Mouse (Mus musculus): Measurements from ENCODE around the gene Cdk17.

The Cdk17 gene

DNA sequence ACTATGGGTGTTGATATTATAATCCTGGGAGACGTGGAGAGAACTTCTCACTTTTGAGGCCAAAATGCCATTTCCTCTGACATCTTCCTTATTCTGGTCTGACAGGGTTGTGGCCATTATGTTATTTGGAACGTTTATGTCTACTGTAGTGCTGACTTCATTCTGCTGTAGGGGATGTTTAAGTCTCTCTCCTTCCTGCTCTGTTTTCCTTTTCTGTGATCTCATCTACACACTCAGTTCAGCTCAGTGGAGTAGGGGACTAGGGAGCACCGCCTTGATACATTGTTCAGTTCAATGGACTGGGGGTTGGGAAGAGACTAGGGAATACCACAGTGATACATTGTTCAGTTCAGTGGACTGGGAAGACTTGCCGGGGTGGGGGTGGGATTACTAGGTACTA is 7.4 kb downstream of the Cdk17 start:
- no peak for DNase-seq (ENCODE audit: low read depth, low spot score)

DNA sequence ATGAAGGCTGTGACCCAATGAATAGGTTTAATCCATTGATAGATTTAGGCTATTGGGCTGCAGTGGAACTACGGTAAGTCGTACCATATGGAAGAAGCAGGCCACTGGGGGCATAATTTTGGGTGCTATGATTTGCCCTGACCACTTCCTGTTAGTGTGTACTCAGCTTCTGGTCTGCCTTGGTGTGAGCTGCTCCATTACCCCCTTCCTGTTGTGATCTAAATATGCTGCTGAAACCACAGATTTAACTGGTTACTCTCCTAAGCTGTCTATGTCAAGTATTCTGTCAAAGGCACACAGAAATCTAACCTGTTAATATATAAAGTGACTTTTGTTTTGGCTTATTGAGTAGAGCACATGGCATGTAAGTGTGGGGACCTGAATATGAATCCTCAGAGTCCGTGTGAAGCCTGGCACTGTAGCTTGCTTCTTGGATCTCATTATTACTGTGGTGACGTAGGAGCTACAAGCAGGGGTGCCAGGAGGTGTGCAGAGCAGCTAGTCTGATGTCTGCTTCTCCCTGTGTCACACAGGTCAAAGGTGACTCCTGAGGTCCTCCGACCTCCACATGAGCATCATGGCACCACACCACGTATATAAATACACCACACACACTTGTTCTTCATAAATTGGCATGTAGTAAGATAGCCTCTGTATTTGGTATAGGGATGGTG is 10.6 kb downstream of the Cdk17 start:
- DNase-seq (ENCODE audit: low read depth, low spot score), result peak; percentile 20

DNA sequence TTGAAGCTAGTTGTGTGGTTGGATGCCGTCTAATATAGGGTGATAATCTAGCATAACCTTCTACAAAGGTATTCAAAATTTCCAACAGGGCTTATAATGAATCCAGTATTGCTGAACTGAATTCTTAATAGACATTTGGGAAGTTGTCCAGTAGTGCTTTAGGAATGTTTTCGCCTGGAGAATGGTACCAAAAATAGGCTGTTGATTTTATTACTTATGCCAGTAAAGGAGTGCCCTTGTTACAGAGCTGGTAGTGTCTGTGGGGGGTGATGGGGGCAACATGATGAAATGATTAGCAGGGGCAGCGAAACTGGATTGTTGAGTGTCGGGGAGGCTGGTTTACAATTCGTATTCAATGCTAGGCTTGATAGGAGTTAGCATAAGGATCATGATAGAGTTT is 16.8 kb downstream of the Cdk17 start:
- no peak for DNase-seq (ENCODE audit: low read depth, low spot score)

DNA sequence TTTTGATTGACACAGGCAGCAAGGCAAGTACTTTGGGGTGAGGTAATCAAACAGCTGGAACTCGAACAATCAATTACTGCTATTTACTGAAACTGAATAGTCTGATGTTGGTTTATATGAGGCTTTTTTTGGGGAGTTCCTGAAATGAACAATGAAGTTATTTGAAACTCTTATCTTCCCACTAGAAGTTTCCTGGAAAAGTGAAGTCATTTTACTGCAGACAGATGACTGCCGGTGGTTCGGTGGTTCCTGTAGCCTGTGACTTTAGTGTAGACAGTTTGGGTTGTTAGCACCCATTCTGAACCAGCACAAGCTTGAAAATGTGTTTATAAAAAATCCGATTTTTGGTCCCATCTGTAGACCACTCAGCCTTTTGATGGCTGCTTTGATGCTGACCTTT is 17.2 kb downstream of the Cdk17 start:
- DNase-seq (ENCODE audit: low read depth, low spot score), result no peak

DNA sequence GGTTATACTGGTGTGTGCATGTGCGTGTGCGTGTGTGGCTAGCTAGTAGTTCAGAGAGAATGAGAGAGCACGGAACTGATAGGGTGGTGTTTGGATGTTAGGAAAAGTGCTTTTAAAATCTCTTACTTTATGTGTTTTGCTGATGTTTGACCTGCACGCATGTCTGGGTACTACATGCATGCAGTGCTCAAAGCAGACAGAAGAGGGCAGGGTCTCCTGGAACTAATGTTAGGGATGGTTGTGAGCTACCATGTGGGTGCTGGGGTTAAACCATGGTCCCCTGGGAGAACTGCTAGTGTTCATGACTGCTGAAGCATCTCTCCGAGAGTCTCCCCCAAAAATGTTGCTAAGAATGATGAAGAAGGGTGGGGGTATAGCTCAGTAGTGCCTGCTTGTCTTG is 18.0 kb downstream of the Cdk17 start:
- DNase-seq (ENCODE audit: low read depth, low spot score), result no peak

DNA sequence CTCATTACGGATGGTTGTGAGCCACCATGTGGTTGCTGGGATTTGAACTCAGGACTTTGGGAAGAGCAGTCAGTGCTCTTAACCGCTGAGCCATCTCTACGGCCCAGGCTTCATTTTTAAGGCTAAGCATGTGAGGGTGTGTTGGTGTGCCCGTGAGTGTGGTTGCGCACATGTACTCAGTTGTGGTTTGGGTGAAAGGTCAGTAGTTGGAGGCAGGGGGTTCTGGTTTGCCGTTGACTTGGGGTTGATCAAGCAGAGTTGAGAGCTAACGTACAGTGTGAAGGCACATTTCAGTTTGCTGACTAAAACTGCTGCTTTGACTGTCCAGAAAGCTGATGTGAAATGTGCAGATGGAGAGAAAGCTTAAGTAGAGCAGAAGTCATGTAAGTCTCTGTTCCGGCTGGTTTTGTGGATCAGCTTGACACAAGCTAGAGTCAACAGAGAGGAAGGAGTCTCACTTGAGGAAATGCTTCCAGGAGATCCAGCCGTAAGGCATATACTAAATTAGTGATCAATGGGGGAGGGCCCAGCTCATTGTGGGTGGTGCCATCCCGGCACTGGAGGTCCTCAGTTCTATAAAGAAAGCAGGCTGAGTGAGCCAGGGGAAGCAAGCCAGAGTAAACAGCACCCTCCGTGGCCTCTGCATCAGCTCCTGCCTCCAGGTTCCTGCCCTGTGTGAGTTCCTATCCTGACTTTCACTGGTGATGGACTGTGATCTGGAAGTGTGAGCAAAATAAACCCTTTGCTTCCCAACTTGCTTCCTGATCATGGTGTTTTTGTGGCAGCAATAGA is 19.2 kb downstream of the Cdk17 start:
- no peak for DNase-seq (ENCODE audit: low read depth, low spot score)

DNA sequence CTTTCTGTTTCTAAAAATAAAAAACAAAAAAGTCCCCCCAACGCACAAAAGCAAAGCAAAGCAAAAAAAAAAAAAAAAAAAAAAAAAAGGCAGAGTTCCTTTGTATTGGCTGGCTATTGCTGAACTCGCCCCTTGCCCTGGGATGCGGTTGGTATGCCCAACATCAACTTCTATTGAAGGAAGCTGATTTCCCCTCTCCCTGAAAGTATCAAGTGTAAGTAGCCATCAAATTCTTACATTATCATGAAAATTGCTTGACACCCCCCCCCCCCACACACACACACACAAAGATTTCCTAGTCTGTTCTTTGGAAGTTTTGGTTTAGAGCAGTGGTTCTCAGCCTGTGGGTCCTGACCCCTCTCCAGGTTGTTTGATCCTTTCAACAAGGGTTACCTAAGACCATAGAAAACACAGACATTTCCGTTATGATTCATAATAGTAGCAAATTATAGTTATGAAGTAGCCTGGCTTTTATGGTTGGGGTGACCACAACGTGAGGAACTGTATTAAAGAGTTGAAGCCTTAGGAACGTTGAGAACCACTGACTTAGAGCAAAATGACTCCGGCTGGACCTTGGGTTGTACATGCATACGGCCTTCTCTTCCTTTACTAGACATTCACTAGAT is 23.8 kb downstream of the Cdk17 start:
- DNase-seq (ENCODE audit: low read depth, low spot score), result no peak

DNA sequence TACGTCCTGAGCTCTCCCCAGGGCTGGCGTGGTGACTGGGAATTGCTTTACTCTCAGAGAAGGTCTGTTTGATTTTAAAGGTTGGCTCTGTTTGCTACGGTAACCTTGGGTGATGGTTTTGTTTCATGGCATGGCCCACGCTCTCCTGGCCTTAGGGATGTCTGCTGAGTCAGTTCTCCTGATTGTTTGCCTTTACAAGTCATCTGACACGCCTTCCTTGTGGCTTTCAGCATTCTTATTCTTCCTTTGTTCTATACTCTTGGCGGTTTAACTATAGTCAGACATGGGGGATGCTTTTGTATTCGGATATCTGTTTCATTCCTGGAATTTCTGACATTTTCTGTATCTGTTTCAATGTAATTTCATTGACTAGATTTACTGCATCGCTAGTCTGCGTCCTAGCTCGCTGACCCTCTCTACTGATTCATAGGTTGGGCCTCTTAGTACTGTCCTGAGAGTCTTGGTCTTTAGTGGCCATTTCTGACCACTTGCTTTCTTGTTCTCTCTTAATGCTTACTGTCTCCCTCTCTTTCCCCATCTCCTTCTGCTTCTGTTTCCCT is 27.8 kb downstream of the Cdk17 start:
- DNase-seq (ENCODE audit: low read depth, low spot score), result no peak

DNA sequence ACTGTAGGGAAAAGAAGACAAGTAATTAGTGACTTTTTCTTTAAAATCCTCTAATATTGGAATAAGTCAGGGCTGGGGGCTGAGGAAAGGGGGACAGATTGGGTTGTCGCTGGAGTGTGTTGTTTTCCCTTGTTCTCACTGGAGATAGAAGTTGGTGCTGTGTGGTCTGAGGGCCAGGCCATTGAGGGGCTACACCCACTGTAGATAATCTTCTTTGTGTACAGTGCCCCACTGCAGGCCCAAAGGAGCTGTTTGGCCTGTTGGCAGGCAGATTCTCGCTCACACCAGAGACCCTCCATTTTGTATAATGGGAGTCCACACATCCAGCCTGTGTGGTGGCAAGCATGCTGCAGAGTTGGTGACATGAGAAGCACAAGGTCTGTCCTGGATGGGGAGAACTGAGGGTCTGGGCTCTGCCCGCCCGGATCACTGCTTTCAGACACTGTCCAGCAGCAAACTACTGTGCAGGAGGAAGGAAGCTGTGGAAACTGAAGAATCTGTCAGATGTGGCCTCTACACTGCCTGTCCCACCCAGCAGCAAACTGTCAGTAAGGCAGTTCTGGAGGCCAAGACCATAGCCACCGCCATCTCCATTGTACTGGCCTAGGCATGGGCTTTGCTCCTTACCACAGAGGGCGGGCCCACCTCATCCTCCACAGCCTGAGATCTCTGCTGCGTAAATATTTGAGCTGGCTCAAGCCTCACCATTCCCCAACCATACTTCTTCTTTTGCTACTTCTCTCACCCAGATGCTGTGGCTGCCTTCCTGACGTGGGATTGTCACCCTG is 30.0 kb downstream of the Cdk17 start:
- no peak for DNase-seq (ENCODE audit: low read depth, low spot score)

DNA sequence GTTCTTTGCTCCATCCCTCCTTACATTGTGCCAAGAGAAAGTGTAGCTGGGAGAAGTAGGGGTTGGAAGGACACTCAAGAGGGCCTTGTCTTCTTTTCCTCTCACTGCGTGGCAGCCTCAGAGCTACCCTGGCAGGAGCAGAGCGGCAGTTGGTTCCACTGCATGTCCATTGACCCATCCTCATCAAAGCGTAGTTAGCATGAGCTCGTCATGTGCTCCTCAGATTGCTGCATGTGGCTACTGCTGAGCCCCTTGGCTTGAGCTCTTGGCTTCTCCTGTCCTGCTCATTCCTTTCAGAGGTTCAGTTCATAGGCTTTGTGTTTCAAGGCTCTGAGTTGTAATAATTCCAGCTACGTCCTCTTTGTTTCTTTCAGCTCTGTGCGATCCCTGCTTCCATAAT is 36.4 kb downstream of the Cdk17 start:
- DNase-seq (ENCODE audit: low read depth, low spot score), result no peak

DNA sequence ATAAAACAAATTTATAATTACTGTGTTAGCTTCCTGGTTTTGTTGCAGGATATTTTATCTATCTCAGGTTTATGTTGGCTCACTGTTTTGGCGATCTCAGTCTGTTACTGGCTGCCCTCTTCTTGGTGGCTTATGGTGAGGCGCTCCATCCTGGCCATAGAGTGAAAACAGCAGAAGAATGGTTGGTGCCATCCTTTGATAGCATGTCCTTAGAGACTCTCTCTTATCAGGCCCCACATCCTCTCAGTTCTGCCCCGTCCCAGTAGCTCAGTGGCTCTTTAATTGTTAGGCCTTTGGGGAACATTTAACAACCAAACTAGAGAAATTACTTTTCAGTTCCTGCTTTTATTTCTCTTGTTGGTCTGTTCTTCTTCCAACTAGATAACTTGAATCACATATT is 38.3 kb downstream of the Cdk17 start:
- DNase-seq (ENCODE audit: low read depth, low spot score), result no peak

DNA sequence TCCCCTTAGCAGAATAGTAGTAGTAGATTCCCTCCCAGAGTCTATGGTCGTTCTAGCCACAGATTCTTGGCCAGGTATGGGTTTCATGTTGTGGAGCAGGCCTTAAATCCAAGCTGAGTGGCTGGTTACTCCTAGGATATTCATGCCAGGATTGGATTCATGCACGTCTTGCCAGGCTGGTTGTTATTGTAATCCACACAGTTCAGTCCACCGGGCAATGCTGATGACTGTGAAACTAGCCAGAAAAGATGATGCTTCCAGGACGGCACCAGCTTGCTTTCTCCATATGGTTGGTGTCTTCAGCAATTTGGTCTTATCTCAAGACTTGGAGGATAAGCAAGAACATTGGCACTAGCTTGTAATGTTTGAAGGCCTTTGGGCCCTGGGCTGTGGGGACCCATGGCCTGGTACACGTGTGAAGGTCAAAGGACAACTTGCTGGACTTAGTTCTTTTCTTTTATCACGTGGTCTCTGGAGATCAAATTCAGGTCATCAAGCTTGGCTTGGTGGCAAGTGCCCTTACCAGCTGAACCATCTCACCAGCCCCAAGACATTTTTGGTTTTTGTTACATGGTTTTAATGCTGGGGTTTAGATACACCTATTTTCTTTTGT is 41.3 kb downstream of the Cdk17 start:
- DNase-seq (ENCODE audit: low read depth, low spot score), result no peak

DNA sequence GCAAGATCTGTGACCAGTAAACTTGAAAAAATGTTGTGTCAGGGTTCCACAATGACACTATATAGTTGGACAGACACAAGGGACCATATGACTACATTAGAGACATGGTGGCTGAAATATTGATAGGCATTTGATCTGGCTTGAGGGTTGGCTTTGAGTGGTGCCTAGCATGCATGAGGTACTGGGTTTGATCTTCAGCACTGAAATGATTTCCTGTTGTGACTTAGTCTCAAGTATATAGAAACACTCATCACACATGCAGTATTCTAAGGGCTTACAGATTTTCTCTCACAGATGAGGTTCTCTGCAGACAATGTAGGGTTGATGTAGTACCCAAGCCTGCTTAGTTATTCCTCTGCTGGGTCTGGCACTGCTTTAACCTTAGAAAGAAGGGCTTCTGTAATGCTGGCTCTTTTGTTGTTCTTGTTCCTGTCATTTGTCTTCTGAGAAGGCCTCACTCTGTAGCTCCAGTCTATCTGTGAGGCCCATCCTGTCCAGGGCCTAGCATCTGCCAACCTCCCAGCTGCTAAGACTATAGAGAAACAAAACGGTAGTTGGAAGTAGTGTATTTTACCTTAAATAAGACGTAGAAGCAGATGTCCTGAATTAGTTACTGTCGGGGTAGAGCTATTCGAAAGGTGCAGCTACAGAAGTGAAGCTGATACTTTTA is 44.7 kb downstream of the Cdk17 start:
- no peak for DNase-seq (ENCODE audit: low read depth, low spot score)

DNA sequence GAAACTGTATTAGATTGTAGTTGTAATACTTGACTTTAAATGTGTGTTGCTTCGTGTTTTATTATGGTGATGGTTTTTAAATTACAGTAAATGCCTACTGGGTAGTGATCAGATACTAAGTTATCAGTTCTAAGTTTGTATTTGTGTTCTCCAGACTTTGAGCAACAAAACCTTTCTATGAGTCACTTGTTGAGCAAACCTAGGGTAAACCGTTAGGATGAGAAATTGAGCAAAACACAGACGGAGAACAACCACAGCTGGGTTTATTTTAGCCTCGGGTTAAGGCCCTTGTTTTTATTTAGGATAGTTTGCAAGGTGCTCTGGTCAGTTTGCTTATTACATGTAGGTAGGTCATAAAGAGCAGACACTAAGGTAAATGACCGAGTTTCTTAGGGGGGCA is 46.5 kb downstream of the Cdk17 start:
- DNase-seq (ENCODE audit: low read depth, low spot score), result no peak

DNA sequence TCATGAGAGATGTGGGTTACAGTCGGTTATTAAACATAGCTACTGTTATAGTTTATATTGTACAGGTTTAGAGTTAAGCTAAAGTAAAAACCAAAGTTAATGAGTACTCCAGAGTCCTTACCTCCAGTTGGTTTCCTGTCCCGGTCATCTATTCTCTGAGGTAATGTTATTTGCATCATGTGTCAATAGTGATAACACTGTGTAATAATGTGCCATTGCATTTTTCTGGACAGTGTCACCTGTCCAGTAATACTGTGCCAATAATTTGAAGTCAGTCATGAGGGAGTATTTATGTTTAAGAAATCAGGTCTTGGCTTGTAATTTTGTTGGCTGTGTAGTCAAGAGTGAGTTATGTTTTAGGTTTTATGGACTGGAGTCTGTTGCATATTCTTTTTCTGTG is 52.0 kb downstream of the Cdk17 start:
- DNase-seq (ENCODE audit: low read depth, low spot score), result no peak

DNA sequence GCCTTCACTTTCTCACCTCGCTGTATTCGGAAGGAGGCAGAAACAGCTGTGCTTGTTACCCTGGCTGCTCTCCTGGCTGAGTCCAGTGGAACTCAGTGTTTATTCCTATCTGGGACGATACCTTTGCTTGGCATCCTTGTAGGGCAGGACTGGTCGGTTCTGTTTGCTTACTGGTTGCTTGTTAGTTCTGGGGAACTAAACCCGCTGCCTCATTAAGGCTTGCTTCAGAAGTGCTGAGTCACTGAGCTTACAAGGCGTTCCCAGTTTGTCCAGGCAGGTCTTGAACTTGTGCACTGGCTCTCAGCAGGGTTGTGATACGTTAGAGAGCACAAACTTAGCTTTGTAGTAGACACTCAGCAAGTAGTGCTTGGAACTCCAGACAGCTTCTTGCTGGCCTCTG is 52.7 kb downstream of the Cdk17 start:
- no peak for DNase-seq (ENCODE audit: low read depth, low spot score)

DNA sequence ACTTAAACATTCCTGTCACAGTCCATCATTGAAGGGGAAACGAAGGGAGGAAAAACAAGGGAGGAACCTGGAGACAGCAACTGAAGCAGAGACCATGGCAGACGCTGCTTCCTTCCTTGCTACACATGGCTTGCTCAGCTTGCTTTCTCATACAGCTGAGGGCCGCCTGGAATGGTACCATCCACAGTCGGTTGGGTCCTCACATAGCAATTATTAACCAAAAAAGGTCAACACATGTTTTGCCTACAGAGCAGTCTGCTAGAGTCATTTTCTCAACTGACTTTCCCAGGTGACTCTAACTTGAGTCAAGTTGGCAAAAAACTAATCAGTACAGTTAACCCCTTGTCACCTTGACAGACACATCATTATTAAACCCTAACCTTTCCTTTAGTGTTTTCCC is 53.6 kb downstream of the Cdk17 start:
- DNase-seq (ENCODE audit: low read depth, low spot score), result no peak

DNA sequence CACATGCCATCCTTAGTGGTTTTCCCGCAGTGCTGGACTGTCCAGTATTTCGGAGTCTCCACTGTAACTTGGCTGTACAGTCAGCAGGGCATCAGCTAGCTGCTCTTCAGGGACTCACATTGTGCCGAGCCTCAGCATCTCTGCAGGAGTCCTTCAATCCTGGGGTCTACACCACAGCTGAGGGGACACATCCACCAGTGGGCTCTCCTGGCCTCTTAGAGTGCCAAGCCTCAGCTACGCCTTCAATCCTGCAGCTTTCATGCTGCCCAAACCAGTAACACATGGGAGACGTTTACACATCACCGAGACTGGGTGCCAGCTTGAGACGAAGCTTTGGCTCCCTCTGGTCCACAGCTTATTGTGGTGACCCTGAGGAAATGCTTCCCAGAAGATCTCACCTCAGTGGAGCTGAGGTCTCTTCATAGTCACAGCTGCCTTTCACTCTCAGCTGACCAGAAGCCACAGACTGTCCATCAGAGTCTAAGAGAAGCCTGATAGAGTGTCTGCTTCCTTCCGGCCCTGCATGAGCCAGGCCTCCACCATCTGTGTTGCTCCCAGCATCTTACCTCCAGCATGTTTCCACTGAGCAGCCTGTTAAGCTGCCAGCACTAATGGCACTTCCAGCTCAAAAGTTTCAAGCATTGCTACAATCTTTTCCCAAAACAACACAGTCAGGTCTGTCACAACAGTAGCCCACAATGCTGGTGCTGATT is 54.5 kb downstream of the Cdk17 start:
- DNase-seq (ENCODE audit: low read depth, low spot score), result no peak

DNA sequence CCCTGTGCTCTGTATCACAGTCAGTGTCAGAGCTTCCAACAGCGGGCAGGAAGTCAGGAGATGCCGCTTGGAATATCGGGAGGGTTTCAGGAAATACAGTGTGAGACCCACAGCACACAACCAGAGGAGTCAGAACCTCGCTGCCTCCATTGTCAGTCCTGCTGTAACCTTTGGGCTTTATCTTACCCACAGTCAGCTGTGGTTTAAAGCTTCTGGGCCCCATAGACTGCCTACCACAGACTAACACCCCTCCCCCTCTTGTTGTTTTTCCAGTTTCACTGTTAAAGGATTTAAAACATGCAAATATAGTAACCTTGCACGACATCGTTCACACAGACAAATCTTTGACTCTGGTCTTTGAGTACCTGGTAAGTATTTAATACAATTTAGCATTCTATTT is 65.1 kb downstream of the Cdk17 start:
- no peak for DNase-seq (ENCODE audit: low read depth, low spot score)

DNA sequence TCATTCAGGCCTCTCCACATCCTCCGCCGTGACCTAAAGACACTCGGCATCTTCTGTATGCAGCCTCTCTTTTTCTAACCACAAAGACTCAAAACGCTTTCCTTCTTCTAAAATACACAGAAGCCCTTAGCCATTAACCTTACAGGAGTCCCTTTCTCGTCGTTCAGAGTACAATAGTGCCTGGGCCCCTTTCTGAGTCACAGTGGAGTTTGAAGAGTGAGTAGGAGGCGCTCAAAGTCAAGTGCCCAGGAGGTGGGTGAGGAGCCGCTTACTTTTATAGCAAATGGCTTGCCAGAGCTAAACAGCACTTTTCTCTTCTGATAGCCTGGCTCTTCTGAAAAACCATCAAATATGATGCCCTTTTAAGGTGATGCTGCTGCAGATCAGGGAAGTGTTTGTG is 67.2 kb downstream of the Cdk17 start:
- DNase-seq (ENCODE audit: low read depth, low spot score), result no peak
